8 mouse cellular contexts compared by ENCODE assay signal in the genomic region with DNA sequence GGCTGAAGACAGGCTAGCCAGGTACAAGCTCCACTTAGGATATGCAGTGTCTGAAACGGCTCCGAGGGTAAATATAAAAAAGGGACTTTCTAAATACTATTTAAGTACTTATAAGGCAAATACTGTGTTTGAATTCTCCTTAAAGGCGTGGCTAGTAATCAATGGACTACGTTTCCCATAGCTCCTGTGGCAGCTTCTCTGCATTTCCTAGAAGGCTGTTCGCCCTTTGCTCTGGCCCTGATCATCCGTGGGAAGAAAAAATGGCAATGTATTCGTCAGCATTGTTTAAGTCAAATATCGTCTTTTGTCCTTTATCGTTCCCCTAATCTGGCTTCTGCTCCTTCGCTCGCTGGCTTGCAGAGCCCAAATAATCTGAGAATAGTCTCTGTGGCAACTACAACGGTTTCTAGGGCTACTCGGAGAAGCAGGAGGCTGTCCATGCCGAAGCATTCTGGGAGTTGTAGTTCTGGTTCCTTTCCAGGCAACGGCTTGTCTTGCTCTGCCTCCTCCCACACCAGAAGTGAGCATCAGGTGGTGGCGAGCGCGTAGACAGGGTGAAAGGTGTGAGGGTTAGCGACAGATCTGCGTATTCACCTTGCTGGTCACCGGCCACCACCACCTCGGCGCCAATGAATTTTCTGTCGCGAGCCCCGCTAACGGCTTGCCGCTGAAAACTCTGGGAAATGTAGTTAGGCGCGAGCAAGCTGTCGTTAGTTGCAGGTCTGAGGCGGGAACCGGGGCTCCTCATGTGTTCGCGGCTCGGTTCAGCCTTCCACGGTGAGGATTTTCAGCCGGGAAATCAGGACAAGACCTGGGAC. TPM values are rescaled to one million over a fixed set of nuclear protein-coding genes. Genes with fewer than 3 reads are reported as not detected.
A peak's percentile ranks its signal among the peaks of the same experiment; 100 is the strongest.
DNase-seq lines count a peak whose midpoint lies in the region; ATAC-seq lines count a peak whose summit lies in the region.

No protein-coding gene starts in this region.

- peak; percentile 50 to 69 for DNase-seq in CD8-positive naive resting alpha-beta T cell, adult 2 months (ENCODE audit: low read depth in 2 of 2, low spot score in 2 of 2)
- DNase-seq in c-Kit-negative CD71-positive TER-119-positive erythroid progenitor cells, embryonic 14.5 days (ENCODE audit: low read depth, low spot score): peak; percentile 73
- peak; percentile 90 for DNase-seq in fibroblast of lung, adult 2 months (ENCODE audit: low read depth)
- peak; percentile 83 for DNase-seq in kidney, postnatal 14 days
- DNase-seq in natural killer cell, adult 2 months (ENCODE audit: low spot score in 2 of 2): peak; percentile 68 to 71

- H3K4me2 ChIP-seq in heart, embryonic 15.5 days: peak overlapping the region; percentile 93
- peak overlapping the region; percentile 92 for H3K4me2 ChIP-seq in liver, embryonic 12.5 days
- H3K4me2 ChIP-seq in stomach, embryonic 14.5 days (replicated peaks; ENCODE audit: low read depth, low read length): peak overlapping the region; percentile 89

- H3K27me3 ChIP-seq in heart, embryonic 15.5 days: no peaks in the 10 kb centered on the region
- no peaks in the 10 kb centered on the region for H3K27me3 ChIP-seq in liver, embryonic 12.5 days (replicated peaks)
- no peaks in the 10 kb centered on the region for H3K27me3 ChIP-seq in stomach, embryonic 14.5 days (ENCODE audit: control insufficient read depth, insufficient read depth, low read length)

- WGBS in heart, embryonic 15.5 days: 2% methylated on average over 38 of the region's 38 CpGs
- 4% methylated on average over 38 of the region's 38 CpGs for WGBS in liver, embryonic 12.5 days (ENCODE audit: insufficient replicate concordance)
- 2% methylated on average over 38 of the region's 38 CpGs for WGBS in stomach, embryonic 14.5 days

- peaks cover 6% of the 10 kb centered on the region for H3K4me1 ChIP-seq in heart, embryonic 15.5 days (replicated peaks)
- H3K4me1 ChIP-seq in liver, embryonic 12.5 days: peaks cover 16% of the 10 kb centered on the region
- H3K4me1 ChIP-seq in stomach, embryonic 14.5 days (ENCODE audit: control insufficient read depth, insufficient read depth, low read length): peaks cover 4% of the 10 kb centered on the region; the same call in 1 of the 2 replicates

- H3K27ac ChIP-seq in heart, embryonic 15.5 days: no peak overlapping the region; the same call in 1 of the 2 replicates
- peak overlapping the region; percentile 45; the same call in 1 of the 2 replicates for H3K27ac ChIP-seq in liver, embryonic 12.5 days
- H3K27ac ChIP-seq in stomach, embryonic 14.5 days (ENCODE audit: low read length): peak overlapping the region; percentile 48; the same call in 1 of the 2 replicates

- H3K9ac ChIP-seq in heart, embryonic 15.5 days: peak overlapping the region; percentile 70
- H3K9ac ChIP-seq in liver, embryonic 12.5 days: peak overlapping the region; percentile 77
- H3K9ac ChIP-seq in stomach, embryonic 14.5 days (replicated peaks; ENCODE audit: low read depth, low read length): peak overlapping the region; percentile 53

- no peaks in the 10 kb centered on the region for H3K36me3 ChIP-seq in heart, embryonic 15.5 days
- H3K36me3 ChIP-seq in liver, embryonic 12.5 days: peaks cover 3% of the 10 kb centered on the region; the same call in 1 of the 2 replicates
- no peaks in the 10 kb centered on the region for H3K36me3 ChIP-seq in stomach, embryonic 14.5 days (ENCODE audit: control insufficient read depth, insufficient read depth, low read length)

- no peaks in the 10 kb centered on the region for H3K9me3 ChIP-seq in heart, embryonic 15.5 days (replicated peaks)
- no peaks in the 10 kb centered on the region for H3K9me3 ChIP-seq in liver, embryonic 12.5 days (replicated peaks)
- H3K9me3 ChIP-seq in stomach, embryonic 14.5 days (ENCODE audit: control insufficient read depth, low read depth, low read length): no peaks in the 10 kb centered on the region

- peak overlapping the region; percentile 77 for H3K4me3 ChIP-seq in heart, embryonic 15.5 days
- H3K4me3 ChIP-seq in liver, embryonic 12.5 days: peak overlapping the region; percentile 67
- peak overlapping the region; percentile 61 for H3K4me3 ChIP-seq in stomach, embryonic 14.5 days (ENCODE audit: low read depth, low read length)

- peak; percentile 78 for ATAC-seq in heart, embryonic 15.5 days (replicated peaks; ENCODE audit: insufficient number of reproducible peaks, insufficient read depth, low FRiP score, low read depth)
- ATAC-seq in liver, embryonic 12.5 days: peak; percentile 89
- peak; percentile 89 for ATAC-seq in stomach, embryonic 14.5 days (ENCODE audit: insufficient number of reproducible peaks, insufficient read depth, low FRiP score, low read depth)

RNA-seq across cellular contexts. Expression of a gene that starts 10.9 kb away (rescaled TPM):
- 34.3 and 40.6 TPM in 2 replicates for polyA plus RNA-seq in heart, embryonic 15.5 days (2015; fragmentation: Nextera tagmentation; extraction: Ambion mirVana)
- 15.4 and 15.7 TPM in 2 replicates for polyA plus RNA-seq in liver, embryonic 12.5 days (2016; fragmentation: Nextera tagmentation; extraction: Ambion mirVana)
- polyA plus RNA-seq in stomach, embryonic 14.5 days (2014; fragmentation: Nextera tagmentation; extraction: Ambion mirVana): 65.9 and 75.1 TPM in 2 replicates

RNA-seq across cellular contexts. Expression of a gene that starts 34.2 kb away (rescaled TPM):
- 221 and 240 TPM in 2 replicates for polyA plus RNA-seq in heart, embryonic 15.5 days (2015; fragmentation: Nextera tagmentation; extraction: Ambion mirVana)
- 210 and 211 TPM in 2 replicates for polyA plus RNA-seq in liver, embryonic 12.5 days (2016; fragmentation: Nextera tagmentation; extraction: Ambion mirVana)
- polyA plus RNA-seq in stomach, embryonic 14.5 days (2014; fragmentation: Nextera tagmentation; extraction: Ambion mirVana): 283 and 304 TPM in 2 replicates

RNA-seq across cellular contexts. Expression of a gene that starts 35.9 kb away (rescaled TPM):
- polyA plus RNA-seq in heart, embryonic 15.5 days (2015; fragmentation: Nextera tagmentation; extraction: Ambion mirVana): 13.9 and 19.7 TPM in 2 replicates
- 2.6 and 4.0 TPM in 2 replicates for polyA plus RNA-seq in liver, embryonic 12.5 days (2016; fragmentation: Nextera tagmentation; extraction: Ambion mirVana)
- 11.7 and 12.2 TPM in 2 replicates for polyA plus RNA-seq in stomach, embryonic 14.5 days (2014; fragmentation: Nextera tagmentation; extraction: Ambion mirVana)

RNA-seq across cellular contexts. Expression of a gene that starts 47.6 kb away (rescaled TPM):
- 6.3 and 6.7 TPM in 2 replicates for polyA plus RNA-seq in heart, embryonic 15.5 days (2015; fragmentation: Nextera tagmentation; extraction: Ambion mirVana)
- 2.2 TPM in 2 replicates for polyA plus RNA-seq in liver, embryonic 12.5 days (2016; fragmentation: Nextera tagmentation; extraction: Ambion mirVana)
- polyA plus RNA-seq in stomach, embryonic 14.5 days (2014; fragmentation: Nextera tagmentation; extraction: Ambion mirVana): 6.7 TPM in 2 replicates
